Mouse (Mus musculus) bone marrow, adult 2 months (tissue): ENCODE measurements around the gene Pdzrn3. TPM values are rescaled to one million over a fixed set of nuclear protein-coding genes. Genes with fewer than 3 reads are reported as not detected.

Source experiments
- H3K27ac ChIP-seq: fragments of 200-500 bp; 2 replicates; pipeline ENCODE4 v1.5.1; 2012; ENCODE audit warnings: low read depth, mild to moderate bottlenecking, control low read depth, inconsistent platforms, low read length; ENCODE audit not compliant: control insufficient read depth, poor library complexity, insufficient read depth
- H3K4me1 ChIP-seq: fragments of 200-500 bp; 2 replicates; pipeline ENCODE4 v1.6.1; 2011; ENCODE audit warnings: low read length; ENCODE audit not compliant: control insufficient read depth, insufficient read depth
- H3K4me3 ChIP-seq: fragments of 200-500 bp; replicated peaks from 2 replicates; pipeline ENCODE3; 2011; ENCODE audit warnings: mild to moderate bottlenecking, low read depth, low read length, control low read depth; ENCODE audit not compliant: control insufficient read depth
- CTCF ChIP-seq: fragments of 200-500 bp; IDR thresholded peaks from 2 replicates; pipeline ENCODE4 v1.5.1; 2011; ENCODE audit warnings: low read length, control low read depth; ENCODE audit not compliant: control insufficient read depth, insufficient read depth
- POLR2A ChIP-seq: fragments of 200-500 bp; IDR thresholded peaks from 2 replicates; pipeline ENCODE4 v1.6.1; 2011; ENCODE audit warnings: low read depth, mild to moderate bottlenecking, control low read depth, low read length, borderline replicate concordance; ENCODE audit not compliant: control insufficient read depth
- WGBS: fragments of 180-500 bp; shearing (Covaris S2); methylation state at CpG from one replicate; pipeline ENCODE4 v1.1.7; 2018; 5-methylcytosine and 5-hydroxymethylcytosine counted together
- polyA plus RNA-seq: library from polyadenylated mRNA; stranded (reverse); fragments of >200 nt; gene quantifications from 2 replicates; pipeline ENCODE4 v1.2.4, GENCODE M21; 2011; ENCODE audit warnings: low replicate concordance; ENCODE audit not compliant: missing spikeins, insufficient read depth, insufficient read length

Pdzrn3 gene
- polyA plus RNA-seq, 1 experiment, result 1.8 TPM

GRCm38 (mm10) chr6:101259411-101259810 lies 118.3 kb downstream of the Pdzrn3 start:
- no peak for TF ChIP-seq CTCF
- no peak for TF ChIP-seq POLR2A
- WGBS, result 82% methylated on average over 5 of the region's 5 CpGs
- no peak overlapping the region for H3K4me3 ChIP-seq
- H3K4me1 ChIP-seq, result no peaks in the 10 kb centered on the region
- no peak overlapping the region for H3K27ac ChIP-seq

- Histone ChIP-seq H3K4me3 (no peak overlapping the region), H3K4me1 (no peaks in the 10 kb centered on the region), H3K27ac (no peak overlapping the region)
- WGBS, result 68% methylated on average over 6 of the region's 6 CpGs
- no peak for TF ChIP-seq POLR2A
- TF ChIP-seq CTCF, result no peak
These were observed 120.3 kb downstream of the Pdzrn3 start for GRCm38 (mm10) chr6:101257418-101257817.

- no peaks in the 10 kb centered on the region for H3K4me1 ChIP-seq
- no peak overlapping the region for H3K27ac ChIP-seq
- WGBS, result 59% methylated on average over 4 of the region's 4 CpGs
- no peak for TF ChIP-seq CTCF
- no peak for TF ChIP-seq POLR2A
- no peak overlapping the region for H3K4me3 ChIP-seq
These were observed 123.0 kb downstream of the Pdzrn3 start for GRCm38 (mm10) chr6:101254652-101255051.

GRCm38 (mm10) chr6:101251916-101252603 lies 125.6 kb downstream of the Pdzrn3 start:
- WGBS, result 74% methylated on average over 12 of the region's 12 CpGs

GRCm38 (mm10) chr6:101251160-101251559 lies 126.5 kb downstream of the Pdzrn3 start:
- TF ChIP-seq POLR2A (no peak), CTCF (no peak)
- WGBS, result 84% methylated on average over 5 of the region's 5 CpGs
- H3K4me3 ChIP-seq, result no peak overlapping the region
- H3K27ac ChIP-seq, result no peak overlapping the region
- no peaks in the 10 kb centered on the region for H3K4me1 ChIP-seq

More at GRCm38 (mm10) chr6:101251916-101252603, 125.6 kb downstream of the Pdzrn3 start:
- no peak overlapping the region for H3K27ac ChIP-seq
- no peaks in the 10 kb centered on the region for H3K4me1 ChIP-seq
- H3K4me3 ChIP-seq, result no peak overlapping the region
- TF ChIP-seq CTCF (no peak), POLR2A (no peak)

- WGBS, result 30% methylated on average over 4 of the region's 4 CpGs
- no peaks in the 10 kb centered on the region for H3K4me1 ChIP-seq
- no peak overlapping the region for H3K27ac ChIP-seq
- no peak for TF ChIP-seq POLR2A
- TF ChIP-seq CTCF, result no peak
- no peak overlapping the region for H3K4me3 ChIP-seq
These were observed 131.6 kb downstream of the Pdzrn3 start for GRCm38 (mm10) chr6:101246137-101246536.

GRCm38 (mm10) chr6:101244355-101244754 lies 133.3 kb downstream of the Pdzrn3 start:
- Histone ChIP-seq H3K27ac (no peak overlapping the region), H3K4me3 (no peak overlapping the region), H3K4me1 (no peaks in the 10 kb centered on the region)
- no peak for TF ChIP-seq CTCF
- no peak for TF ChIP-seq POLR2A
- 67% methylated on average over 3 of the region's 3 CpGs for WGBS

- Histone ChIP-seq H3K4me1 (no peaks in the 10 kb centered on the region), H3K27ac (no peak overlapping the region), H3K4me3 (no peak overlapping the region)
- TF ChIP-seq CTCF, result no peak
- no peak for TF ChIP-seq POLR2A
- 84% methylated on average over 7 of the region's 7 CpGs for WGBS
These were observed 134.4 kb downstream of the Pdzrn3 start for GRCm38 (mm10) chr6:101243189-101243815.
